Mouse (Mus musculus) thymus, postnatal 0 days (tissue): ENCODE results near the gene Sfrp2. TPM values are rescaled to one million over a fixed set of nuclear protein-coding genes. Genes with fewer than 3 reads are reported as not detected.

ENCODE experiments used
- DNase-seq: peaks from one replicate; pipeline ENCODE4 v3.0.0-alpha.2; 2015; ENCODE audit warnings: low spot score
- polyA plus RNA-seq: library from polyadenylated mRNA; unstranded; fragments of >200 nt; fragmentation: Nextera tagmentation; extraction: Ambion mirVana; gene quantifications from 2 replicates; pipeline ENCODE4 v1.2.1, GENCODE M21; 2015

Sfrp2 gene
- polyA plus RNA-seq, 1 experiment from 2014 or later: 3.6 TPM

DNA sequence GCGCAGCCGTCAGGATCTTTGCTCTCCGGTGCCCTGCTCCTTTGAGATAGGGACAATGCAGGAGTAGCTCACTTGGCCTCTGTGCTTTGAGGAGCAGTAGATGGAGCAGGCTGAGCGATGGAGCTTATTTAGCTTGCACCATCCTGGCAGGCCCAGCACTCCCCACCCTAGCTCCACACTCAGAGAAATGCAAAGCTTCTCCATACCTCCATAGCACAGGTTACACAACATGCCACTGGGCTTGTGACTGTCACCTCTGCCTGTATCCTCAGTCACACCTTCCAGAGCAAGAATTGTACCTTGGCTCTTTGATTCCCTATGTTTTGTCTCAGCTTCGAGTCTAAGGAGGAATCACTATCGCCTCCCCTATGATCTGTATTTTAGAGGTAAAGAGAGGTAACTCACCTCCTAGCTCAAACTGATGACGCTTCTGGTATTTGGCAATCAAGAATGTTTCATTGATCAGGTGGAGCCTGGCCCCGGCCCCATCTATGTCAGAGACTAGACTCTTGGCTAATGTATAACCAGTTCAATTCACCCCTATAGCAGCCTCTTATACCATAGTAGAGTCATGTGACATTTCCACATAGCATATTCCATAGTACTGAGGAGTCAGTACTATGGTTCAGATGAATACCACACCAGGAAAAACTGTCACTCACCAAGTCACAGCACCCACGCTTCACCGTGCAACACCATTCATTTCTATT, 5.2 kb downstream of the Sfrp2 start:
- no peak for DNase-seq

GRCm38 (mm10) chr3:83773281-83773680, 7.2 kb downstream of the Sfrp2 start:
- DNase-seq: no peak

- no peak for DNase-seq
Measured at GRCm38 (mm10) chr3:83775403-83775802, 9.3 kb downstream of the Sfrp2 start.

- DNase-seq: no peak
Measured at GRCm38 (mm10) chr3:83781460-83782222, 15.5 kb downstream of the Sfrp2 start.

GRCm38 (mm10) chr3:83783716-83784469, 17.8 kb downstream of the Sfrp2 start:
- DNase-seq: no peak

DNA sequence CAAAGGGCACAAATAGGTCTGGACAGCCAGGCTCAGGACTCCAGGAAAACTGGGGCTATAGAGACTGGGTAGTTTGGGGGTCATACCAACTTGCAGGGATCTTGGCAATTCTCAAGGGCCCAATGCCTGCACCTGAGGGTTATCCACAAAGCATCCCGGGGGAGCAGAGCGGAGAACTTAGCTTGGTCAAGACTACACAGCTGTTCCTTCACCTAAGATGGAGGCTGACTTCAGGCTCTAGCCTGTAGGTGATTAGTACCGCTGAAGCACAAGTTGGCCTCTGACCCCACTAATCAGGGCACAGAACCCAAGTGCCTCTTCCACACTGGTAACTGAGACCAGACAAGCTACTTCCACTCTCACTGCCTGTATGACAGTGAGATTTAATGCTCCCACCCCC, 18.6 kb downstream of the Sfrp2 start:
- DNase-seq: no peak

DNA sequence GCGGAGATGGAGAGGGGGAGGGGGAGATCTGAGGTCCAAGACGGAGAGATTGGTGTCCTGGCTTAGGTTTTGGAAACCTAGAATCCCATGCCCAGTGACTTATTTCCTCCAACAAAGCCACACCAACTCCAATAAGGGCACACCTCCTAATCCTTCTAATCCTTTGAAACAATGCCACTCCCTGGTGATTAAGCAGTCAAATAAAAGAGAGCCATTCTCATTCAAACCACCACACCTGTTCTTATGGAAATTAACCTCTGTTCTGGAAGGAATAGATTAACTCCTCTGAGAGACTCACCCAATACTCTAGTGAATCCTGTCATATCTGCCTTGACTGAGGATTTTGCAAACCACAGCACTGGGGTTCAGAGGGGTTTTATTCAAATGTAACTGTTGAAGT, 21.0 kb downstream of the Sfrp2 start:
- DNase-seq: no peak

DNA sequence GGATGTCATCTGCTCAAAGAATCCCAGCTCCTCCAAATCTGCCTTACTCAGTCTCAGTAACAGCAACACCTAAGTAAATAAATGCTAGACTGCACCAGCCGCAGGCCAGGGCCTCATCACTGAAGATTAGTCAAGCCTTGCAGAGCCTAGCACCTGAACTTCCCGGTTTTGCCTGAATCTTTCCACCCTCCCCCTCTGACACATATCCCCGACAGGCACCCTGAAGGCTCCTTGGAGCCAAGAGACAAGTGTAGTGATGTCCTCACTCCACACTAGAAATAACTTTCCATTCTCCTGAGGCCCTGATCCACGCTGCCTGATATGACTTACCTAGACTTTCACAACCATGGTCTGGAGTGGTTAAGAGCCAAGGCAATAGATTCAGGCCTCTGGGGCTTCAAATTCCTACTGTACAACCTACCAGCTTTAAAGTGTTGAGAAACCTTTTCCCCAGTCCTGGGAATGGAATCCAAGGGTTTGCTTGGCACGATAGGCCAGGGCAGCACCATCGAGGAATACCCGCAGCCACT, 21.7 kb downstream of the Sfrp2 start:
- no peak for DNase-seq

GRCm38 (mm10) chr3:83789651-83790451, 23.7 kb downstream of the Sfrp2 start:
- peak; percentile 29 for DNase-seq

DNA sequence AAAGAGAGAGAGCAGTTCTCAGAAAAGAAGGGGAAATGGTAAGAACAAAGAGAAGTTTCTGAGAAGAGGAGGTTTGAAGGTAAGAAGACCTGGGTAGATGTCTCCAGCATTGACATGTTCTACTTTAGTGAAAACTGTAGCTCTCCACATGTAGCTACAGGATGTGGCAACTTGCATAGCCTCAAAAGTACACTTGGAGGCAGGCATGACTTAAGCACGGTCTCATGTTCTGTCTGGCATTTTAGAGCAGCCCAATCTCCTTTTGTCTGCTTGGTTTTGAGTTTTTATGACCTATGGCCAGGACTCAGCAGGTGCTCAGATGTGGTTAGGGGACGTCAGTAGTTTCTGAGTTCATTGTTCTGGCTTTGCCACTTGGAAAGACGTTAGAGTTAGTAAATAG, 25.3 kb downstream of the Sfrp2 start:
- peak; percentile 68 for DNase-seq

GRCm38 (mm10) chr3:83797098-83797497, 31.0 kb downstream of the Sfrp2 start:
- no peak for DNase-seq

DNA sequence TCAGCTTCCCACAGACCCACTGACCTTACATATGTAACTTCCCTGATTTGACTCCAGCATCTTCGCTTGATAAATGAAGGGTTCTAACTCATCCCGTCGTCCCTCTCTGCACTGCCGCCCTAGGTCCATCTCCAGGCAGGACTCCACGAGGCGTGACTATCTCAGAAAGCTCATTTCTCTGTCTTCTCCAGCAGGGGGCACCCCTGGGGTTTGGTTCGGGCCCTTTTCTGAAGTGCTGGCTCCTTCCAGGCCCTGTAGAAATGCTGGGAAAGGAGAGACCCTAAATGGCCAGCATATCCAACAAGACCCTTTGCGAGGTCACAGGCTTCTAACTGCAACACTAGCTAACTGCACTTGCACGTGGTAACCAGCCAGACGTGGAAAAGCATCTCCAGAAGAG, 31.7 kb downstream of the Sfrp2 start:
- DNase-seq: peak; percentile 67

- DNase-seq: no peak
Measured at GRCm38 (mm10) chr3:83799486-83799885, 33.4 kb downstream of the Sfrp2 start.

DNA sequence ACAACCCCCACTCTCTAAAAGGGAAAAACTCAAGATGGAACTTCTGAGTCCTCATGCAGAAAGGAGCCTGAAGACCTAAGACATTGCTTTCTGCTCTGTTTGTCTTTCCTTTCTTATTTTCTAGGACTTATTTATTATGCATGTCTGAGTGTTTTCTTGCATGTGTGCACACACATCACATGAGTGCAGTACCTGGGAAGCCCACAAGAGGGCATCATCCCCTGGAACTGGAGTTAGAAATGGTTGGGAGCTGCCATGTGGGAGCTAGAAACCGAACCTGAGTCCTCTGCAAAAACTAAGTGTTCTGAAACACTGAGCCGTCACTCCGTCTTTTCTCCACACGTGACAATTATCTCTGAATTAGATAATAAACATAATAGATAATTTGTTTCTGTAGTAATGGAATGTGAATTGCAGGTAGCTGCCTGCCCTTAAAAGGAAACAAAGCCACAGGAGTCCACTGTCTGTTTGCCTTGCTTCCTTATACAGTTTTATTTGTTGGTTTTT, 35.6 kb downstream of the Sfrp2 start:
- DNase-seq: no peak

- DNase-seq: no peak
Measured at GRCm38 (mm10) chr3:83808483-83808882, 42.4 kb downstream of the Sfrp2 start.

DNA sequence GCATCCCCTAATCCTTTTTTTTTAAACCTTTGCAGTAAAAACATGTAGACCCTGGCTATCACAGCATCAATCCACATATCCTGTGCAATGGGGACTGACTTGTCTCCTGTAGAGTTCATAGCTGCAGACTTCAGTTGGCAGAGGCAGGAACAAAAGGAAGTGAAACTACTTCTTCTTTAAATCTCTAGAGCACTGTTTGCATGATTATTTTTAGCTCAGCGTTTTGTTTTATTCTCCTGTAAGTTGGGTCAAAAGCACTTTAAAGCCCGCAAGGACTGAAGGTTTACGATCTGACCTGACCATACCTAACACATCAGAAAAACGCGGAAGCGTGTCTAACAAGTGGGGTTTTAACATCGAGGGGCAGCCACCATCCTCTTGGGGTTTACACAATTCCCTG, 45.9 kb downstream of the Sfrp2 start:
- no peak for DNase-seq

- no peak for DNase-seq
Measured at GRCm38 (mm10) chr3:83812863-83813262, 46.7 kb downstream of the Sfrp2 start.

GRCm38 (mm10) chr3:83816372-83816925, 50.3 kb downstream of the Sfrp2 start:
- no peak for DNase-seq

DNA sequence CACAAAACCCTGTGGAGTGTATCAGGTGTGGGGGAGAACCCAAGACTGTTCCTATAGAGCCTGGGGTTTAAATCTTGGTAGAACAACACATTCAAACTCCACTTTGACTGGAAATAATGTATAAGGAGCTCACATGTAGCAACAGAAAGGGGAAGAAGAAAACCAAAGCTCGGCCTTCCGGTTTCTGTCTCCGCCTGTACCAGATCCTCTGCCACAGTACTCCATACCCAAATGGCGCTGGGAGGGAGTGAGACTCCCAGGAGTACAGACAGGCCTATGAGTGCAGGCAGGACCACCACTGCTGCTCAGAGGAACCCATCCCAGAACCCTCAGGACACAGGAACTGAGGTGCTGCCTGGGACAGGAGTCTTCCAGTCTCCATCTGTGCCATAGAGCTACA, 57.7 kb downstream of the Sfrp2 start:
- DNase-seq: no peak
